Mouse (Mus musculus) neural tube, embryonic 11.5 days (tissue): Measurements from ENCODE around the gene Gja1. TPM values are rescaled to one million over a fixed set of nuclear protein-coding genes. Genes with fewer than 3 reads are reported as not detected.

Experiments used
- ATAC-seq: fragments of 200-750 bp; cut with Nextera tagmentation; 2 replicates; pipeline ENCODE4 v1.8.0; 2017; ENCODE audit warnings: moderate number of reproducible peaks, mild to moderate bottlenecking, moderate TSS enrichment, moderate library complexity; ENCODE audit not compliant: insufficient read depth, low FRiP score, low TSS enrichment
- DNase-seq: peaks from one replicate; pipeline ENCODE4 v3.0.0-alpha.2; 2015; ENCODE audit warnings: low spot score
- H3K27ac ChIP-seq: fragments of 300-500 bp; sonication (generic); 2 replicates; pipeline ENCODE4 v1.5.1; 2014; ENCODE audit warnings: low read depth, mild to moderate bottlenecking, low read length
- H3K27me3 ChIP-seq: fragments of 300-500 bp; sonication (generic); 2 replicates; pipeline ENCODE4 v1.6.1; 2014; ENCODE audit warnings: mild to moderate bottlenecking, low read length, mixed read lengths; ENCODE audit not compliant: control insufficient read depth, insufficient read depth
- H3K36me3 ChIP-seq: fragments of 300-500 bp; sonication (generic); 2 replicates; pipeline ENCODE4 v1.6.1; 2014; ENCODE audit warnings: mild to moderate bottlenecking, low read length, moderate library complexity, mixed read lengths; ENCODE audit not compliant: control insufficient read depth, insufficient read depth
- H3K4me1 ChIP-seq: fragments of 300-500 bp; sonication (generic); 2 replicates; pipeline ENCODE4 v1.6.1; 2014; ENCODE audit warnings: low read length, mixed read lengths; ENCODE audit not compliant: control insufficient read depth, insufficient read depth
- H3K4me2 ChIP-seq: fragments of 300-500 bp; sonication (generic); 2 replicates; pipeline ENCODE4 v1.6.1; 2014; ENCODE audit warnings: low read depth, mild to moderate bottlenecking, moderate library complexity
- H3K4me3 ChIP-seq: fragments of 300-500 bp; sonication (generic); 2 replicates; pipeline ENCODE4 v1.5.1; 2014; ENCODE audit warnings: low read depth, low read length
- H3K9ac ChIP-seq: fragments of 300-500 bp; sonication (generic); 2 replicates; pipeline ENCODE4 v1.6.1; 2014; ENCODE audit warnings: mild to moderate bottlenecking, low read length
- H3K9me3 ChIP-seq: fragments of 300-500 bp; sonication (generic); 2 replicates; pipeline ENCODE4 v1.6.1; 2016; ENCODE audit warnings: low read length; ENCODE audit not compliant: control insufficient read depth
- WGBS: fragments of 180-500 bp; shearing (Covaris S2); extraction: QIAGEN DNeasy Blood & Tissue Kit; methylation state at CpG from one replicate; pipeline ENCODE4 v1.1.7; 2014; 5-methylcytosine and 5-hydroxymethylcytosine counted together
- polyA plus RNA-seq: library from polyadenylated mRNA; unstranded; fragments of >200 nt; fragmentation: Nextera tagmentation; extraction: Ambion mirVana; gene quantifications from 2 replicates; pipeline ENCODE4 v1.2.1, GENCODE M21; 2014

Gene Gja1
- polyA plus RNA-seq, 1 experiment from 2014 or later, result 158 TPM

DNA sequence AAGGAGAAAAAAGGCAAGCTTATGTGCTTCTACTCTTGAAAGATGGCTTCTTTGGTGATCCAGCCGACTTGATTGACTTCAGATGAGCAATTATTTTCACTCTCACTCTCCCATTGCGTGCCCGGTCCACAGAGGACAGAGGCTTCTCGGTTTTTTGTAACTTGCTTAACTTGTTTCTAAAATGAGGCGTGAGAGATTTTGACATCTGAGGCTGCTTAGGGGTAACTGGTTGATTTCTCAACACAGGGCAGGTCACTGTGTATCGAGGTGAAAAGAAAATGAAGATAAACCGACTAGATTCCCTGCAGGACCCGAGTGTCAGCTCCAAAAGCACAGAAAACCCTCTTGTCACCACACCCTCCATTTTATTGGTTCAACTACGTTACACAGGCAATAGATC is 28.8 kb downstream of the Gja1 start:
- WGBS, result 87% methylated on average over 9 of the region's 9 CpGs
- Histone ChIP-seq H3K4me2 (no peak overlapping the region), H3K4me1 (no peaks in the 10 kb centered on the region), H3K36me3 (no peaks in the 10 kb centered on the region), H3K27me3 (no peaks in the 10 kb centered on the region), H3K27ac (no peak overlapping the region), H3K9me3 (no peaks in the 10 kb centered on the region), H3K9ac (no peak overlapping the region), H3K4me3 (no peak overlapping the region)
- ATAC-seq (no peak), DNase-seq (no peak)

DNA sequence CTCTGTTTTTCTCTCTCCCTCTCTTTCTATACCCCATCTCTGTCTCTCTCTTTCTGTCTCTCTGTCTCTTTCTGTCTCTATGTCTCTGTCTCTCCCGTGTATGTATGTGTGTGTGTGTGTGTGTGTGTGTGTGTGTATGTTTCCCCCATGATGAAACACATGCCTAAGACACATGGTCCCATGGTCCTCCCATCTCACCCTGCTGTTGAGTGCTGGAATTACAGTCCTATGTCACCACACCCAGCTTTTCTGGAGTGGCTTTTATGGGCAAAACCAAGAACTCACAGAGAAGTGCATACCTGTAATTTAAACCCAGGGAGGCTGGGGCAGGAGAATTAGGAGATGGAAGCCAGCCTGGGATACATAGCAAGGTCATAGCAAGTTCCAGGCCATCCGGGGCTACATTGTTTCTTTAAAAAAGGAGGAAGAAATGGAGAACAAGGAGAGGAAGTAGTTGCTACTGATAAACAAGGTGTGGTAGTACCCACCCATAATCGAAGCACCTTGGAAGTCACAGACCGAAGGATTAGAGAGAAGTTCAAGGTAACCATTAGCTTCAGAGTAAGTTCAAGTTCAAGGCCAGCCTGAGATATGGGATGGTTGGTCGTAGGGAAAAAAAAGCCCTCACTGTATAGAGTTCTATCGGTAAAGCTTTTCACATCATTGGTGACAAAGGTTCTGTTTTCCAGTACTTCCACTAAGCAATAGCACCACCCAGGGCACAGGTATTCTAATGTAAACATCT is 29.4 kb downstream of the Gja1 start:
- Histone ChIP-seq H3K27me3 (no peaks in the 10 kb centered on the region), H3K9ac (no peak overlapping the region), H3K36me3 (no peaks in the 10 kb centered on the region), H3K4me2 (no peak overlapping the region), H3K9me3 (no peaks in the 10 kb centered on the region), H3K4me3 (no peak overlapping the region), H3K4me1 (no peaks in the 10 kb centered on the region), H3K27ac (no peak overlapping the region)
- WGBS, result 85% methylated on average over 6 of the region's 6 CpGs
- ATAC-seq (no peak), DNase-seq (no peak)

DNA sequence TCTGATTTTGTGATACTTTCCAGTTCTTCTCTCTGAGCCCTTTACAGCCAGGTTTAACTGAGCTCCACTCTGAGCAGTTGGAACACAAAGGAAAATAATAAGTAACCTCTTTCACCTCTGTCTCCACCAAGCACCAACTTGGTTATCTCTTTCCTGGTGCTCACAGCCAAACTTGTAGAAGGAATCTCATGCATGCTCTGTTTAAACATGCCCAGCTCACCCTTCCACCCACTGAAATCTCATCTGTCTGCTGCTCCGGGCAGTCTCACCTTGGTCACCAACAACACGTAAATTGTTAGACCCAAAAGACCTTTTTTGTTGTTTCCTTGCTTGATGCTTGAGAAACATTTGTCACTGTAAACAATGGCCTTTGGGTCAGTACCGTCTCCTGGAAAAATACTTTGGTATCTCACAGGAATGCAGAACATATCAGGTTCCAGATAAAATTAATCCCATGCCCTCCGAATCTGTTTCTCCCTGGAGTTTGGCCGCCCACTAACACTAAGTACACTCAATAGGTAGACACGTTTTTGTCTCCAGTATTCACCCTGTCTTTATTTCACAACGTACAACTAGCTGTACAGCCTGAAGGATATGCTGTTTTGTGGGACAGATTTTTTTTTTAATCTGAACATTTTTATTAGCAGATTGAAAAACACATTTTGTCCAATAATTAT is 38.9 kb downstream of the Gja1 start:
- ATAC-seq (no peak), DNase-seq (no peak)
- no peak overlapping the region for H3K4me3 ChIP-seq
- H3K27ac ChIP-seq, result no peak overlapping the region
- 83% methylated on average over 7 of the region's 7 CpGs for WGBS
- H3K36me3 ChIP-seq, result no peaks in the 10 kb centered on the region
- no peaks in the 10 kb centered on the region for H3K9me3 ChIP-seq
- H3K4me1 ChIP-seq, result no peaks in the 10 kb centered on the region
- no peaks in the 10 kb centered on the region for H3K27me3 ChIP-seq
- no peak overlapping the region for H3K9ac ChIP-seq
- H3K4me2 ChIP-seq, result no peak overlapping the region

DNA sequence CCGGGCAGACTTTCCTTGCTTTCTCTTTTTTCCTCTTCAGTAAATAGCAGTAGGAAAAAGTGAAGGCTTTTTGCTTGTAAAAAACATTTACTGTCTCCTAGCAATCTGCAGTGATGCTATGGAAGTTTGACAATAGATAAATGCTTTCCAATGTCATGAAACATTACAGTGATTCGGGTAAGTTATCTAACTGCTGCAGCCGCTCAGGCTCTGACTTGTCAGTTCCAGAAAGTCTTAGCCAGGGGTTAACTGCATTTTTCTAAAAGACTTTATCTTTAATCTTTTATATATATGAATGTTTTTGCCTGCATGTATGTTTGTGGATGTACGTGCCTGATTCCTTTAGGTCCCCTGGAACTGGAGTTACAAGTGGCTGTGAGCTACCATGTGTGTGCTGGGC is 45.4 kb downstream of the Gja1 start:
- no peak for DNase-seq

DNA sequence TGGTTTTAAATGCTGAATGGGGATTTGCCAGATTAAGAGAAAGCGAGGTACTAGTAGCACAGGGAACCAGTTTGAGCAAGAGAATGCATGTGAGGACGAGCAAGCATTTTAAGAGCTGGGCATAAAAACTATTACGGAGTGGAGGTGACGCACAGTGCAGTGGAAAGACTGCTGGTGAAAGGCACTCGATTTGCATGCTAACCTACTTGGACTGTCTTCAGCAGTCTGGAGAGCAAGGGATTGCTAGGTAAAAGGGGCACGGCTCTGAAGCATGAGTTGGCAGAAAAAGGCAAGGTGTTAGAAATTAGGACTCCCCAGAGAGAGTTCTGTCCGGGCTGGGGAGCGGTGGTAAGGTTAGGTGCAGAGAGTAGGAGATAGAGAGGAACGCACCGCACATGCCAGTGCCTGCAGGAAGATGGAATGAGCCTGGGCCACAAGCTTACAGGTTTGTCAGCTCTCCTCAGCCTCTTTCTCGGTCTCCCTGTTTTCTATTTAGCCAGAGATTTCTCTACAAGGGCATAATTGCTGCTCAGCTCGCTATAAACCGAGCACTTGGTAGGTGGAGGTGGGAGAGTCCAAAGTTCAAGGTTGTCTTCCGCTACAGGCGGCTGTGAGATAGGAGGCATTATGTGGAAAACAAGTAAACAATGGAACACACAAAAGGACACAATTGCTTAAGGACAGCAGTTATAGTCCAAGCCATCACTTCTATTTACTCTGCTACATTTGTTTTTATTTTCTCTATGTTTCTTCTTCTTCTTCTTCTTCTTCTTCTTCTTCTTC is 48.1 kb downstream of the Gja1 start:
- Histone ChIP-seq H3K9me3 (no peaks in the 10 kb centered on the region), H3K27me3 (no peaks in the 10 kb centered on the region), H3K9ac (no peak overlapping the region), H3K36me3 (no peaks in the 10 kb centered on the region), H3K4me3 (no peak overlapping the region), H3K27ac (no peak overlapping the region), H3K4me1 (no peaks in the 10 kb centered on the region), H3K4me2 (no peak overlapping the region)
- no peak for DNase-seq
- no peak for ATAC-seq
- WGBS, result 74% methylated on average over 15 of the region's 15 CpGs

More for the DNA sequence above, 45.4 kb downstream of the Gja1 start:
- Histone ChIP-seq H3K9ac (no peak overlapping the region), H3K4me1 (no peaks in the 10 kb centered on the region), H3K9me3 (no peaks in the 10 kb centered on the region), H3K36me3 (no peaks in the 10 kb centered on the region), H3K4me2 (no peak overlapping the region), H3K27me3 (no peaks in the 10 kb centered on the region), H3K27ac (no peak overlapping the region), H3K4me3 (no peak overlapping the region)
- no peak for ATAC-seq
- WGBS, result 89% methylated on average over 4 of the region's 4 CpGs

DNA sequence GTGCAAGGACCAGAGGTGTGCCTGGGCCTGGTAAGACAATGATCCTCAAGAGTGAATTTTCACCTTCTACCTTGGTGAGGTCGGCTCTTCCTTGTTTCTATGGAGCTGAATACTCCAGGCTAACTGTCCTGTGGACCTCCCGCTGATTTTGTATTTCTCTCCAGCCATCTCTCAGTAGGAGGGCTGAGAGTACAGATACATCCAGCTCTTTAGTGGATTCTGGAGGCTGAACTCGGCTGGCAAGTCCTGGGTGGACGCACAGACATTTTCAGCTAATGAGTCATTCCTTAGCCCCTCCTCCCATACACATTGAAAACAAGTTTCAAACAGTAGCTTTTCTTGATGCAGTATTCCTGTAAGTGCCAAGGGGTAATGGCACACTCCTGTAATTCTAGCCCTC is 49.2 kb downstream of the Gja1 start:
- H3K36me3 ChIP-seq, result no peaks in the 10 kb centered on the region
- DNase-seq, result no peak

DNA sequence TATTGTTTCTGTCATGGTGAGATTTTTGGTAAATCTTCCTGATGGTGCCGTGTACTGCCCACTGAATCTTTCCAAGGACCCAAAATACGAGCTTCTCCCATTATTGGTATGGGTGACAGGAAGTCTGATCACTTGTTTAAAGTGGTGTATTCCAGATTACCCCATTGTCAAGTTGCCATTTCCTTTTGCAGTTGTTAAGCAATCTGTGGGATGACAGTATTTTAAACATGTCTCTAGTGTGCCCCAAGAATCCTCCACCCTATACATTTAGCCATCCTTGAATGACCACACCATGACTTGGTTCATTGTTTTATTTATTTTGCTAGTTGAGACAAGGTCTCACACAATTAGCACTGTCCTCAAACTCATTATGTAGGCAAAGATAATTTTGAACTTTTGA is 50.3 kb downstream of the Gja1 start:
- Histone ChIP-seq H3K27me3 (no peaks in the 10 kb centered on the region), H3K27ac (no peak overlapping the region), H3K4me3 (no peak overlapping the region), H3K9ac (no peak overlapping the region), H3K36me3 (no peaks in the 10 kb centered on the region), H3K4me2 (no peak overlapping the region), H3K4me1 (peaks cover 5% of the 10 kb centered on the region; the same call in 1 of the 2 replicates), H3K9me3 (no peaks in the 10 kb centered on the region)
- DNase-seq (no peak), ATAC-seq (no peak)
- 85% methylated on average over 2 of the region's 2 CpGs for WGBS

More for the DNA sequence above, 49.2 kb downstream of the Gja1 start:
- no peak for ATAC-seq
- Histone ChIP-seq H3K27ac (no peak overlapping the region), H3K9ac (no peak overlapping the region), H3K27me3 (no peaks in the 10 kb centered on the region), H3K4me1 (no peaks in the 10 kb centered on the region), H3K9me3 (no peaks in the 10 kb centered on the region), H3K4me3 (no peak overlapping the region), H3K4me2 (no peak overlapping the region)
- WGBS, result 57% methylated on average over 4 of the region's 4 CpGs

DNA sequence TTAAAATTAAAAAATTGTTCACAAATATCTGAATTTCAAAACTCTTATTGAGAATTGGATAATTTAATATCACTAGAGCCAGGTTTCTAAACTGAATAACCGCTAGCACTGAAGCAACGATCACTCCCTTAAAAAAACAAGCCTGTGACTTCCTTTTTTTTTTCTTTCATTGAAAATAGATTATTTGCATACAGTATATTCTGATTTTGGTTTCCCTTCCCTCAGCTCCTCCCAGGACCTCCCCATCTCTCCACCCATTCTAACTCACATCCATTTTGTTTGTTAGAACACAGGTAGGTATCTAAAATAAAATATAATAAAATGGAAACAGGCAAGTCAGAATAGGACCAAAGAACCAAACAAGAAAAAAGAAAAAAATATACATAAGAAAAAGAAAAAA is 50.7 kb downstream of the Gja1 start:
- no peak overlapping the region for H3K4me3 ChIP-seq
- no peak overlapping the region for H3K27ac ChIP-seq
- H3K27me3 ChIP-seq, result no peaks in the 10 kb centered on the region
- no peak overlapping the region for H3K9ac ChIP-seq
- H3K4me1 ChIP-seq, result peaks cover 5% of the 10 kb centered on the region; the same call in 1 of the 2 replicates
- no peak for DNase-seq
- no peak overlapping the region for H3K4me2 ChIP-seq
- no peak for ATAC-seq
- H3K9me3 ChIP-seq, result no peaks in the 10 kb centered on the region
- no peaks in the 10 kb centered on the region for H3K36me3 ChIP-seq
- 87% methylated on average over 2 of the region's 2 CpGs for WGBS
